Mouse (Mus musculus): ENCODE results near the gene Unc5cl.

Gene Unc5cl

DNA sequence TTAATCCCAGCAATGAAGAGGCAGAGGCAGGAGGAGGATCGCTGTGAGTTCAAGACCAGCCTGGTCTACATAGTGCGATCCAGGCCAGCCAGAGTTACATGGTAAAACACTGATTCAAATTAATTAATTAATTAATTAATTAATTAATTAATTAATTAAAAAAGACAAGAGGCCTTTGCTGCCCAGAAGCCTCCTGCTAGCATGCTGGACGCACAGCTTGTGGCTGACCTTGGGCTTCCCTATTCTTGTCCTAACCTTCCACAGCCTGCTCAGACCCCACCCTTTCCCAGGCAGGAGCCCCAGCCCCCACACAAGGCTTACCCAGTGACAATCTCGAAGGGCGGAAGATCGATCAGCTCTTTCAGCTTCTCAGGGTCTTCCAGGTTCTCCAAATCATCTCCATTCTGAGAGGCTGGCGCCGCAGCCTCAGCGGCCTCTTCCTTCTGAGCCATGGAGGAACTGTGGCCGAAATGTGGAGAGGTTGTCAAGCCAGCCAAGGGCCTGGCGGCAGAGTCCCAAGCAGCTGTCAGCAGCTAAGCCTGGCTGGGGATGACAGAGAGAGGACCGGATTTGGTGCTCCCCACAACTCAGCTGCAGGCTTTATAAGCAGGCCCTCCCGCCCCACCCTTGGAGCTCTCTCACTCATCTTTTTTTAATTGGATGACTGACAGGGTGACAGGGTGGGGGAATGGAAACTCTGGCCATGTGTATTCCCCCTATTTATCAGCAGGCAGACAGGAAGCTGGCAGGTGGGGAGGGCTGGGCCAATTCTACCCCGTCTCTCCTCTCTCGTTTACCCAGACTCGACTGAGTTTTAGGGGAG is 22.3 kb upstream of the Unc5cl start, which contains the start of gene Apobec2:
Gene Apobec2, minus strand, starts transcription at position 773 of the 823 bp plus-strand sequence.
- in situ Hi-C loops (cut with MboI, MseI), result loop anchor here (10.0 kb wide), 1 partner anchor 172 kb away; no protein-coding TSS in a partner anchor

DNA sequence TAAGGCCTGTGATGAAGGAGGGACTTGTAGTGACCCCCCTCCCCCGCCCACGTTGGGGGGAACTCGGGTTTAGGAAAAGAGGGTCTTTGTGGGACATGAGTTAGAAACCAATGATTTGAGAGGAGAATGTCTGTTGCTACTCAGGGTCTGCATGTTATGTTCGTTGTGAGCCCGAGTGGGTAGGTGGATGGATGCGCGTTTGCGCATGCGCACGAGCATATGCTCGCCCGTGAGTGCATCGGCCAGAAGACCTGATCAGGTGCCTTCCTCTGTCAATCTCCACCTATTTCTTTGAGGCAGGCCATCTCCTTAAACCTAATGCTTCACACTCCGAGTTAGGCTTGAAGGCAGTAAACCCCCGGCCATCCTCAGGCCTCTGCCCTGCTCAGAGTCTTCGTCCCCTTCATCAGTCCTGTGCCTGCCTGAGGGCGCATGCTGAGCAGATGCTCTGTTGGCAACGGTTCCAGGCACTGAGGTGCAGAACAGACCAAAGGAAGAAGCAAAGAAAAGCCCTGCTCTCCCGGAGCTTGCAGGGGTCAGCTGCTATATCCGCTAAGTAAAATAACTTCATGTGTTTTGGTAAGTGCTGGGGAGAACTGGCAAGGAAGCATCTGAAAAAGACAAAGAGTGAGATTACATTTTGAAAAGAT is 21.6 kb upstream of the Unc5cl start:
- in situ Hi-C loops (cut with MboI, MseI), result loop anchor here (10.0 kb wide), 1 partner anchor 172 kb away; no protein-coding TSS in a partner anchor

- in situ Hi-C loops (cut with MboI, MseI), result loop anchor here (10.0 kb wide), 1 partner anchor 171 kb away; no protein-coding TSS in a partner anchor
Observed at GRCm38 (mm10) chr17:48433689-48434330, 20.9 kb upstream of the Unc5cl start.

DNA sequence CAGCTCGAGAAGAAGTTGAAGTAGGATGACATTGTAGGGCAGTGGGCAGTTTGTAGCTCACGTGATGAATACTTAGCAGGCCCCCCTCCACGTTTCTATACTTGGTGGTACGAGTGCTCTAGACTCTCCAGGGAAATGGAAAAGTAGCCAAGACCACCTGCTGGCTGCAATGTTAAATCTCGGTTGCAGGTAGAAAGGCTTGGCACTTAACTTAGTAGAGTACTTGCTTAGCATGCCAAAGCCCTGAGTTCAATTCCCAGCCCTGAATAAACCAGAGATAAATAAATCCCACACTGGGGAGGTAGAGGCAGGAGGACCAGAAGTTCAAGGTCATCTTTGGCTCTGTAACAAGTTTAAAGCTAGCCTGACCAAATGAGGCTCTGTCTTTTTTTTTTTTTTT is 20.2 kb upstream of the Unc5cl start:
- in situ Hi-C loops (cut with MboI, MseI), result loop anchor here (10.0 kb wide), 1 partner anchor 170 kb away; no protein-coding TSS in a partner anchor

- in situ Hi-C loops (cut with MboI, MseI), result loop anchor here (10.0 kb wide), 1 partner anchor 168 kb away; no protein-coding TSS in a partner anchor
Observed at GRCm38 (mm10) chr17:48436487-48436886, 18.2 kb upstream of the Unc5cl start.

DNA sequence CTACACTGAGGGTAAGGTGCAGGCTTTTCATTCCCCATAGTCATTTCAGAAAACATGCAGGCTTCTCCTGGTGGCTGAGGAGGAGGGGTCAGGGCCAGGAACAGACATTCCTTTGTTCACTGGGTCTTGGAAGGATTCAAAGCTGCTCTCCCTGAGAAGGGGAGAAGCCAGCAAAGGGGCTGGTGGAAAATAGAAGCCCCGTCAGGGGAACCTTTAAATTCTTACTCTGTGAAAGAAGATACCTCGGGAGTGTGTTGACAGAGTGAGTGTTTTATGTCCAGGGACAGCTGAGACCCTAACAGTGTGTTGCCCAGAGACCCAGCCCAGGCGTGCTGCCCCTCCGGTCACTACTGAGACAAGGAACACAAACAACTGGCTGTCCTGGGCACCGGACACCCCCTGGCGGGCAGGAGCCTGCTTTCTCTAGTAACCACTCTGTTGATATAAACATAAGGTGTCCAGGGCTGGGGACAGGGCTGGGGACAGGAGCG is 17.2 kb upstream of the Unc5cl start:
- in situ Hi-C loops (cut with MboI, MseI), result loop anchor here (10.0 kb wide), 1 partner anchor 167 kb away; no protein-coding TSS in a partner anchor

DNA sequence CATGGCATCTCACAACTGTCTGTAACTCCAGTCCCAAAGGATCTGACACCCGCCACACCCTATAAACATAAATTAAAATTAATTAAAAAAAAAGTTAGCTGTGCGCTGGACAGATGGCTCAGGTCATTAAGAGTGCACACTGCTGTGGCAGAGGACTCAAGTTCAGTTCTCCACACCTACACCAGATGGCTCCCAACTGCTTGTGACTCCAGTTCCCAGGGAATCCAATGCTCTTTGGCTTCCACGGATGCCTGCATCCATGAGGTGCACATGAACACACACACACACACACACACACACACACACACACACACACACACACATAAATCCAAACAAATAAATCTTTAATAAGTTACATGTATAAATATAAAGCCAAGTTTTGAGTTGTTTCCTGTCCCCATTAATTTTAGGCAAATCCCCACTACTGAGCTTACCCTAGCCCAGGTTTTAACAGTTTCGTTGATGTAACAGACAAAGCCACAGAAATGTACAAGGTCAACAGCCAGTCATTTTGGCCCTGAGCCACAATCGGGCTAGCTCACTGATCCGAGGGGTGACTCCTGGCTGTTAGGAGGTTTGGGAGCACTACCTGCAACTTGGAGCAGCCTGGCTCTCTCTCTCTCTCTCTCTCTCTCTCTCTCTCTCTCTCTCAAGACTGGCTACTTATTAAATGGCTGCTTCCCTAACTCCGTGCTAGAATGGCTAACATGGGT is 11.8 kb upstream of the Unc5cl start:
- in situ Hi-C loops (cut with MboI, MseI), result no loop called here

- in situ Hi-C loops (cut with MboI, MseI), result no loop called here
Observed at GRCm38 (mm10) chr17:48443542-48444145, 11.1 kb upstream of the Unc5cl start.

GRCm38 (mm10) chr17:48447675-48448074 is 7.0 kb upstream of the Unc5cl start:
- in situ Hi-C loops (cut with MboI, MseI), result no loop called here

DNA sequence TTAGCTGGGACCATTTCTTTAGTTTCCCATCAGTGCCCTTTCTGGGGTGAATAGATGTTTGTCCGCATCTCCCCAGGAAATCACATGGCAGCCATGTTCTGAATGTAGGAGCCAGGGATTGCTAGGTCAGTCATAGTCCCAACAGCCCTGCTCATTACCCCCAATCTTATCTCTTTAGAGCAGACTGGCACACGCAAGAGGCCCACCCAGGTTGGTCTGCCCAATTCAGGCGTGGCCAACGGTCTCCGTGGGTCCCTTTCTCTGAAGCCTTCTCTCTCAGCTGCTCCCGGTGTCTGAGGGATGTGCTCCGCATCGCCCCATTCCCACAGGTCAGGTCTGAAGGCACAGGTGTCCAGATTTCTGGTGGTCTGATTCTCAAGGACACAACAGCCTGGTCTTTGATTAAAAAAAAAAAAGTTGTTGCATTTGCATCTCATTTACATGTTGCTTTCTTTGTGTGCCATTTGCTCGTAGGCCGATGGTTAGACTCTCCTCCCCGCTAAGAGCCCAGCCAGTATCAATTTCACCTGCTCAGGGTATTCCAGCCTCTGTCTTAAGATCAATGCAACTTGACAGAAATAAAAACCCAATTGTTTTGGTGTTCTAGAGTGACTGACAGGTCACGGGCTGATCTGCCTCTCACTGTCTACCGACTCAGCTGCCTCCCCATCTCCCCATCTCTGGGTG is 3.9 kb upstream of the Unc5cl start:
- in situ Hi-C loops (cut with MboI, MseI), result no loop called here

DNA sequence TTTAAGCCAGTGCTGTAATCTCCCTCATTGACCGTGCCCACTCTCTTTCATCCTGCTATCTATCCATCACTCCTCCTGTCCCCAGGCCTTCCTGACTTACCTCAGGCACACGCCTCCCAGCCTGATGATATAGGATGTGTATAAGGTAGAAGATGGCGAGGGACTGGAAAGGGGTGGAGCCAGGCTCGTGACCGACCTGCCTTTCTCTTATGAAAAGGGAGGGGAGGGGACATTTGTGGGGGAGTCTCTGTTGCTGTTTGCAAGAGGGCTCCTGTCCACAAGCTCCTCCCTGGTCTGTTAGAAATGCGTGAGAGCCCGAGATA is 3.4 kb upstream of the Unc5cl start, which contains the start of gene Tspo2:
Gene Tspo2, minus strand, starts transcription at position 170 of the 323 bp plus-strand sequence.
- in situ Hi-C loops (cut with MboI, MseI), result no loop called here

GRCm38 (mm10) chr17:48451753-48452444 is 2.8 kb upstream of the Unc5cl start:
- in situ Hi-C loops (cut with MboI, MseI), result no loop called here

DNA sequence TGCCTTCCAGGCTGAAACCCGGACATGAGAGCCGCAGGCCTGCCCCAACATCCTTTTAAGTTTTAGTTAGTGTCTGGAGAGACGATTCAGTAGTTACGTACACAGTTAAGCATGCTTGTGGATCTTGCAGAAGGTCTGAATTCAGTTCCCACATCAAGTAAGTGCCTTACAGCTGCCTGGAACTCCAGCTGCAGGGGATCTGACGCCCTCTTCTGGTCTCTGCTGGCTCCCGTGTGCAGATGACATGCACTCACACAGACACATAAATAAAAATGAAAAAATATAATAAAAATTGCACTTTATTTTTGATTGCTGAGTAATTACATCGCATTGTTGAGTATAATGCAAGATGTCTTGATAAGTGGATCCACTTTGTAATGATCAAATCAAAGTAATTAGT is 1.2 kb upstream of the Unc5cl start:
- in situ Hi-C loops (cut with MboI, MseI), result no loop called here

DNA sequence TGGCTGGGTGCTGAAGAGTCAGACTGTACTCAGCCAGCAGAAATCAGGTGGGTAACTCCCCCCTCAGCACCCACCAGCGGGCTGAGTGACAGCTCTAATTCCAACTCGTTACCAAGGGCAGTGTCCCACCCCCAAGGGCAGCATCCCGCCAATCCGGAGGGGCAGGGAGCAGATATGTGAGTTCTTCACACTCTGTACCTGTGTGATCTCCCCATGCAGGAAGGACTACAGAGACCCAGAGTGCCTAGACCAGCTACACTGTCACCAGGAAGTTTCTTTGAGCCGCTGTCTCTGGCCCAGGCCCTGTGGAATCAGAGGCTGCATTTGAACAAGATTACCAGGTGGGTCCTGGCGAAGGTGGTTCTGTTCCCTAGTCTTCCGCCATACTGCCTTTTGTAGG is 511 bp upstream of the Unc5cl start:
- in situ Hi-C loops (cut with MboI, MseI), result no loop called here

GRCm38 (mm10) chr17:48455955-48456354 is 1.3 kb downstream of the Unc5cl start:
- in situ Hi-C loops (cut with MboI, MseI), result no loop called here

DNA sequence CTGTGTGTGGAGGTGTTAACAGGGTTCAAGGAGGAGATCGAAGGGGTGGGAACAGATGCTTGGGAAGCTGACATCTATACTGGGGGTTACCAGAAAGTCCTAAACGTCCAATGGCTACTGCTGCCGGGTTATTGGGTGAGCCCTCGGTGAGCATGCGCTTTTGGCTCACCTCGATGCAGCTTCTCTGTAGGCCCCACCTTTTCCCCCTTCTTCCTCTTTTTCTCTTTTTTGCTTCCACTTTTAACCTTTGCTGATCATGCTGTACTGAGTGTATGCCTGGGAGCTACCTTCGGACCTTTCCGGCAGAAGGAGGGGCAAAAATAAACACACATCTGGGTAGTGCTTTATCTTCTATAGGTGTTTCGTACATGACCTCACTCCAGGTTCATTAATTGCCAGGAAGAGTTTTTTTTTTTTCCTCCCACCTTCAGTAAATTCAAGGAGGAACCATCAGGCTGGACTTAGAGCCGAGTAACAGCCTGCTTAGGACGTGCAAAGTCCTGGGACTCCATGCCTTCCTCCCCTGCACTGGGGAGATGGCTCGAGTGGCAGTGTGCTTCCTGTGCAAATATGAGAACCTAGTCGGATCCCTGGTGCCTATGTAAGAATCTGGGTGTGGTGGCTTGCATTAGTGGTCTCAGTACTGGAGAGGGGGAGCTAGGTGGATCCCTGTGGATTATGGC is 3.4 kb downstream of the Unc5cl start:
- in situ Hi-C loops (cut with MboI, MseI), result no loop called here

DNA sequence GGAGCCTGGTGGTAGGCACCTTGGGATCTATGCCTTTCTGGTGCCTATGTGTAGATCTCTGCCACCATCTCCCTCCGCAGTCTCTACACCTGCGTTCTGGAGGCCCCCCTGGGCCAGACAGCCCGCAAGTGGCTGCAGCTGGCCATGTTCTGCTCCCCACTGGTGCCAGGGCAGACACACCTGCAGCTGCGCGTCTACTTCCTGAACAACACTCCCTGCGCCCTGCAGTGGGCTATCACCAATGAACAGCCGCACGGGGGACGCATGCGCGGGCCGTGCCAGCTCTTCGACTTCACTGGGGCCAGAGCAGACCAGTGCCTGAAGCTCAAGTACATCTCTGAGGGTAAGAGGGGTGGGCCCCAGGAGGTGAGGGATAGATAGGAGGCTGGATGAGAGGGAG is 7.4 kb downstream of the Unc5cl start:
- in situ Hi-C loops (cut with MboI, MseI), result no loop called here

GRCm38 (mm10) chr17:48463391-48463790 is 8.7 kb downstream of the Unc5cl start:
- in situ Hi-C loops (cut with MboI, MseI), result no loop called here

DNA sequence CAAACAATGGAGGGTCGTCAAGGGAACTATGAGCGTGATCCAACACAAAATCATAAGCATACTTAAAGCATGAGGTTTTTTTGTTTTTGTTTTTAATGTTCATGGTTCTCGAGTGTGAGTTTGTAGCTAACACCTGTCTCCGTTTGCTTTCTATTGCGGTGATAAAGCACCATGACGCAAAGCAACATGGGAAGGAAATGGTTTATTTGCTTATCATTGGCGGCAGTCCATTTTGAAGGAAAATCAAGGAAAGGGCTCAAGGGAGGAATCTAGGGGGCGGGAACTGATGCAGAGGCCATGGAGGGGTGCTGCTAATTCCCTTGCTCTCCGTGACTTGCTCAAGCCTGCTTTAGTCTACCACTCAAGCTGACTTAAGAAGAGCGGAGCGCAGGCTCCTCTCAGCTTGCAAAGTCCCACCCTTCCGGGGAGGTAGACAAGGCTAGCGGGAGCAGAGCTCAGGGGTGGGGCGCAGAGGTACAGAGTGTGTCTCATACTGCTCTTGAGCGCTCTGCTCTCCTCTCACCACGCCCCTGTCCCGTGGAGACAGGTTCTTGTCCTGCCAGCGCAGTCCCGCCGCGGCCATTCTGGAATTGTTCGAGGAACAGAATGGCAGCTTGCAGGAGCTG is 12.2 kb downstream of the Unc5cl start:
- in situ Hi-C loops (cut with MboI, MseI), result no loop called here

All from T-helper 2 cell (primary cell).